Mouse (Mus musculus): Measurements from ENCODE around the gene Usp35. TPM values are rescaled to one million over a fixed set of nuclear protein-coding genes. Genes with fewer than 3 reads are reported as not detected.

The Usp35 gene
- total RNA-seq, 2 experiments from 2014 or later: 12.9 to 13.8 TPM

GRCm38 (mm10) chr7:97315656-97316055 lies 16.2 kb downstream of the Usp35 start:
- intact Hi-C loops (cut with DNase I): no loop called here
- no peak for DNase-seq

- peak; percentile 80 for DNase-seq
- intact Hi-C loops (cut with DNase I): no loop called here
Measured at GRCm38 (mm10) chr7:97314646-97315045, 17.2 kb downstream of the Usp35 start.

- intact Hi-C loops (cut with DNase I): no loop called here
- no peak for DNase-seq
Measured at GRCm38 (mm10) chr7:97313364-97313995, 18.3 kb downstream of the Usp35 start.

- intact Hi-C loops (cut with DNase I): no loop called here
- no peak for DNase-seq
Measured at GRCm38 (mm10) chr7:97312856-97313255, 19.0 kb downstream of the Usp35 start.

- no peak for DNase-seq
- intact Hi-C loops (cut with DNase I): no loop called here
Measured at GRCm38 (mm10) chr7:97312196-97312595, 19.6 kb downstream of the Usp35 start.

- intact Hi-C loops (cut with DNase I): no loop called here
- DNase-seq: no peak
Measured at GRCm38 (mm10) chr7:97311620-97312019, 20.2 kb downstream of the Usp35 start.

- intact Hi-C loops (cut with DNase I): no loop called here
- DNase-seq: no peak
Measured at GRCm38 (mm10) chr7:97310341-97310635, 21.5 kb downstream of the Usp35 start.

GRCm38 (mm10) chr7:97309461-97310340 lies 22.1 kb downstream of the Usp35 start:
- intact Hi-C loops (cut with DNase I): no loop called here
- DNase-seq: no peak

- intact Hi-C loops (cut with DNase I): no loop called here
- no peak for DNase-seq
Measured at GRCm38 (mm10) chr7:97307546-97307945, 24.3 kb downstream of the Usp35 start.

- no peak for DNase-seq
- intact Hi-C loops (cut with DNase I): no loop called here
Measured at GRCm38 (mm10) chr7:97306813-97307212, 25.0 kb downstream of the Usp35 start.

GRCm38 (mm10) chr7:97305206-97305605 lies 26.6 kb downstream of the Usp35 start:
- no peak for DNase-seq
- intact Hi-C loops (cut with DNase I): no loop called here

- no peak for DNase-seq
- intact Hi-C loops (cut with DNase I): no loop called here
Measured at GRCm38 (mm10) chr7:97304471-97304870, 27.3 kb downstream of the Usp35 start.

- intact Hi-C loops (cut with DNase I): no loop called here
- no peak for DNase-seq
Measured at GRCm38 (mm10) chr7:97303614-97304013, 28.2 kb downstream of the Usp35 start.

GRCm38 (mm10) chr7:97302876-97303275 lies 28.9 kb downstream of the Usp35 start:
- intact Hi-C loops (cut with DNase I): no loop called here
- no peak for DNase-seq

- no peak for DNase-seq
- intact Hi-C loops (cut with DNase I): no loop called here
Measured at GRCm38 (mm10) chr7:97302261-97302660, 29.6 kb downstream of the Usp35 start.

GRCm38 (mm10) chr7:97301321-97301720 lies 30.5 kb downstream of the Usp35 start:
- no peak for DNase-seq
- intact Hi-C loops (cut with DNase I): no loop called here

GRCm38 (mm10) chr7:97300914-97301313 lies 30.9 kb downstream of the Usp35 start:
- intact Hi-C loops (cut with DNase I): no loop called here
- no peak for DNase-seq

GRCm38 (mm10) chr7:97298943-97299342 lies 32.9 kb downstream of the Usp35 start:
- DNase-seq: no peak
- intact Hi-C loops (cut with DNase I): loop anchor here (5.0 to 10.0 kb wide), 2 partner anchors 214 to 327 kb away; partner anchors contain the start of gene Gab2

- intact Hi-C loops (cut with DNase I): loop anchor here (5.0 to 10.0 kb wide), 2 partner anchors 213 to 326 kb away; partner anchors contain the start of gene Gab2
- no peak for DNase-seq
Measured at GRCm38 (mm10) chr7:97298279-97298678, 33.5 kb downstream of the Usp35 start.

- peak; percentile 49 for DNase-seq
- intact Hi-C loops (cut with DNase I): loop anchor here (5.0 to 10.0 kb wide), 2 partner anchors 213 to 325 kb away; partner anchors contain the start of gene Gab2
Measured at GRCm38 (mm10) chr7:97297466-97297865, 34.4 kb downstream of the Usp35 start.

- intact Hi-C loops (cut with DNase I): loop anchor here (5.0 to 10.0 kb wide), 2 partner anchors 212 to 325 kb away; partner anchors contain the start of gene Gab2
Measured at GRCm38 (mm10) chr7:97296986-97297385, 34.8 kb downstream of the Usp35 start.

GRCm38 (mm10) chr7:97271068-97271467 lies 60.8 kb downstream of the Usp35 start:
- no peak for DNase-seq
- intact Hi-C loops (cut with DNase I): no loop called here

More at GRCm38 (mm10) chr7:97296986-97297385, 34.8 kb downstream of the Usp35 start:
- no peak for DNase-seq

Measured in left cerebral cortex, postnatal 4 days (tissue).